Comparison of ENCODE assay signal across 9 mouse cellular contexts in the genomic region with DNA sequence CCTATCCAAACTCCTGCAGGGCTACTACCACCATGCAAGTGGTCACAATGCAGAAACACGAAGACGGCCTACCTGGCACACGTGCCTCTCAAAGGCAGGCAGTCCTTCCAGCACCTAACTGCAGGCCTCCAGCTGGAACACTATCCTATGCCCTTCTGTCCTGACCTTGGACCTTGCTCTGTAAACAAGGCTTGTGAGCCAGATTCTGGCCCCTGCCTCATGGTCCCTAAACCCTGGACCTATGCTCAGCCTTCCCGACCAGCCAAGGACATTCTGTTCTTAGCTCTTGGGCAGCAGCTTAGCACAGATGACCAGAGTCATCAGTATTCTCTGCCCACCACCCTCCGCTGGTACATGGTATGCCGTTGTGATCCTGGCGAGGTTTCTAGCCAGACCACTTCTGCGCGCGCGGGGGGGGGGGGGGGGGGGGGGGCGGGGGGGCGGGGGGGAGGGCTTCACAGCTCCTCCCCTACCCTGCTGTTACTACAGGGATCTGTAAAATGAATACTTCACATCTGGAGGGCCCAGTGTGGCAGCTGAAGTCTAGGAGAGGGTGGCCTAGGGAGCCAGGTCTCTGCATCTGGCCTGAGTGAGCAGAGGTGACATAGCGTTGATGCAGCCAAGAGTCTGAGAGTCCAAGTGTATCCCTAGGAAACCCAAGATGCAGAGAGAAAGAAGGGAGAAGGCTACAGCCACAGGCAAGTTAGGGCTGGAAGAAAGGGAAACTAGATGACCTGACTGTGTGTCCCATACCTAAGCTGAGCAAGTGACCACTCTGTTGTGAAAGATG.
DNase-seq lines count a peak whose midpoint lies in the region; ATAC-seq and TF ChIP-seq lines count a peak whose summit lies in the region.
"Had no signal": no experiment of that assay in that cellular context is flagged by ENCODE, and none has a peak within 500 bp of the region (broad histone marks: within the 10 kb centered on the region; RNA-seq: fewer than 3 reads in every experiment).

No protein-coding gene starts in this region.

- 34% methylated on average over 9 of the region's 14 CpGs for WGBS in heart, embryonic 16.5 days
- WGBS in liver, adult 2 months: 18% methylated on average over 10 of the region's 14 CpGs
- 46% methylated on average over 12 of the region's 14 CpGs for WGBS in small intestine, adult 2 months
- 75% methylated on average over 12 of the region's 14 CpGs for WGBS in forebrain, embryonic 13.5 days

- no peak for TF ChIP-seq POLR2A in liver, adult 2 months (IDR thresholded peaks at IDR 0.05; ENCODE audit: extremely low read depth, insufficient read depth, low read length)
- no peak for TF ChIP-seq POLR2A in small intestine, adult 2 months (IDR thresholded peaks at IDR 0.05; ENCODE audit: low read depth, low read length)

- H3K4me1 ChIP-seq in heart, embryonic 16.5 days (ENCODE audit: control insufficient read depth, insufficient read depth, low read length): peaks cover 59% of the 10 kb centered on the region
- H3K4me1 ChIP-seq in liver, adult 2 months (ENCODE audit: control insufficient read depth, insufficient read depth, low read length): peaks cover 58% of the 10 kb centered on the region
- peaks cover 9% of the 10 kb centered on the region; the same call in 1 of the 2 replicates for H3K4me1 ChIP-seq in small intestine, adult 2 months (ENCODE audit: control insufficient read depth, insufficient read depth, insufficient read length, low read length)
- no peaks in the 10 kb centered on the region for H3K4me1 ChIP-seq in forebrain, embryonic 13.5 days

- ATAC-seq in heart, embryonic 16.5 days (replicated peaks; ENCODE audit: extremely low read depth, insufficient read depth, low FRiP score): no peak; the same call in 1 of the 2 replicates
- no peak for ATAC-seq in forebrain, embryonic 13.5 days

- DNase-seq in heart, adult 11 months: peak; percentile 99
- DNase-seq in heart, postnatal 4 days: no peak
- DNase-seq in liver, adult 2 months (ENCODE audit: extremely low read depth, low read depth, low spot score): peak; percentile 100
- DNase-seq in left cerebral cortex, adult 9 months (ENCODE audit: low spot score in 2 of 2): no peak
- no peak for DNase-seq in embryo, embryonic 10 days (ENCODE audit: low spot score)

- no peak overlapping the region for H3K4me3 ChIP-seq in heart, embryonic 16.5 days (ENCODE audit: low read length)
- no peak overlapping the region for H3K4me3 ChIP-seq in liver, adult 2 months (ENCODE audit: insufficient read depth, low read depth, low read length)
- no peak overlapping the region for H3K4me3 ChIP-seq in small intestine, adult 2 months (ENCODE audit: low read depth, low read length)
- H3K4me3 ChIP-seq in forebrain, embryonic 13.5 days: no peak overlapping the region

- peaks cover 17% of the 10 kb centered on the region; the same call in 1 of the 2 replicates for H3K79me2 ChIP-seq in liver, adult 2 months (ENCODE audit: control insufficient read depth, insufficient read depth, low read length)

- H3K27ac ChIP-seq in heart, embryonic 16.5 days (ENCODE audit: low read length): peak overlapping the region; percentile 83
- peak overlapping the region; percentile 90 for H3K27ac ChIP-seq in liver, adult 2 months (replicated peaks; ENCODE audit: insufficient read depth, low read depth, low read length)
- peak overlapping the region; percentile 35 for H3K27ac ChIP-seq in small intestine, adult 2 months (ENCODE audit: insufficient read depth, low read depth, low read length)
- H3K27ac ChIP-seq in forebrain, embryonic 13.5 days: no peak overlapping the region
- H3K27ac ChIP-seq: macrophage had no signal

- H3K9me3 ChIP-seq in heart, embryonic 16.5 days (replicated peaks; ENCODE audit: control insufficient read depth, low read length): no peaks in the 10 kb centered on the region; the same call in 1 of the 2 replicates
- peaks cover 4% of the 10 kb centered on the region; the same call in 1 of the 2 replicates for H3K9me3 ChIP-seq in forebrain, embryonic 13.5 days (replicated peaks)

- H3K36me3 ChIP-seq in heart, embryonic 16.5 days (ENCODE audit: control insufficient read depth, insufficient read depth): 0 out of 2 replicates have a peak, but pooled peaks cover 4% of the 10 kb centered on the region
- H3K36me3 ChIP-seq in liver, adult 2 months (ENCODE audit: control insufficient read depth, insufficient read depth, low read length): no peaks in the 10 kb centered on the region
- no peaks in the 10 kb centered on the region for H3K36me3 ChIP-seq in small intestine, adult 2 months (ENCODE audit: control insufficient read depth, insufficient read depth, low read length)
- H3K36me3 ChIP-seq in forebrain, embryonic 13.5 days (ENCODE audit: poor library complexity, severe bottlenecking): no peaks in the 10 kb centered on the region

- peak overlapping the region; percentile 53 for H3K9ac ChIP-seq in heart, embryonic 16.5 days (ENCODE audit: low read length)
- peak overlapping the region; percentile 62 for H3K9ac ChIP-seq in liver, adult 2 months (ENCODE audit: low read depth, low read length)
- H3K9ac ChIP-seq in forebrain, embryonic 13.5 days: no peak overlapping the region

- no peak overlapping the region for H3K4me2 ChIP-seq in heart, embryonic 16.5 days (ENCODE audit: low read depth, low read length)
- H3K4me2 ChIP-seq in forebrain, embryonic 13.5 days: no peak overlapping the region

- TF ChIP-seq CTCF in liver, adult 2 months (IDR thresholded peaks at IDR 0.05; ENCODE audit: low read depth, low read length): no peak
- TF ChIP-seq CTCF in small intestine, adult 2 months (IDR thresholded peaks at IDR 0.05; ENCODE audit: extremely low read depth, insufficient read length, insufficient replicate concordance, low read depth, low read length): no peak

- H3K27me3 ChIP-seq in heart, embryonic 16.5 days (ENCODE audit: control insufficient read depth, insufficient read depth, low read length): no peaks in the 10 kb centered on the region
- H3K27me3 ChIP-seq in liver, adult 2 months (ENCODE audit: control insufficient read depth, insufficient read depth, low read length): no peaks in the 10 kb centered on the region
- H3K27me3 ChIP-seq in small intestine, adult 2 months (ENCODE audit: control insufficient read depth, insufficient read depth, low read length): no peaks in the 10 kb centered on the region
- H3K27me3 ChIP-seq in forebrain, embryonic 13.5 days: no peaks in the 10 kb centered on the region

Comparison
In these comparisons a context has a peak if more than half of its experiments do, and no peak if none do; other contexts are left out.
1. DNase-seq: peak in heart, adult 11 months (single experiment) and liver, adult 2 months (single experiment); none in heart, postnatal 4 days (single experiment), left cerebral cortex, adult 9 months (0 of 2) and embryo, embryonic 10 days (single experiment).